Mouse (Mus musculus) bone marrow macrophage, adult 2 months (primary cell): ENCODE data around the gene Six2. TPM values are rescaled to one million over a fixed set of nuclear protein-coding genes. Genes with fewer than 3 reads are reported as not detected.

ENCODE experiments used
- H3K27ac ChIP-seq: 2 replicates; pipeline ENCODE4 v1.5.1; 2012; ENCODE audit warnings: low read depth, low read length; ENCODE audit not compliant: insufficient read depth
- H3K4me1 ChIP-seq: 2 replicates; pipeline ENCODE4 v1.6.1; 2012; ENCODE audit warnings: low read length; ENCODE audit not compliant: control insufficient read depth, insufficient read depth
- H3K4me3 ChIP-seq: 2 replicates; pipeline ENCODE4 v1.5.1; 2012; ENCODE audit warnings: mild to moderate bottlenecking, low read length, moderate library complexity; ENCODE audit not compliant: insufficient read depth
- CTCF ChIP-seq: IDR thresholded peaks from 2 replicates; pipeline ENCODE4 v1.5.1; 2012; ENCODE audit warnings: low read depth, mild to moderate bottlenecking, low read length, moderate library complexity
- POLR2A ChIP-seq: IDR thresholded peaks from 2 replicates; pipeline ENCODE4 v1.6.1; 2012; ENCODE audit warnings: mild to moderate bottlenecking, low read depth, low read length, borderline replicate concordance
- polyA plus RNA-seq: library from polyadenylated mRNA; stranded (reverse); fragments of >200 nt; gene quantifications from 2 replicates; pipeline ENCODE4 v1.2.4, GENCODE M21; 2012; ENCODE audit not compliant: missing spikeins, insufficient read depth, insufficient read length

Six2 gene
- polyA plus RNA-seq, 1 experiment, result not detected

GRCm38 (mm10) chr17:85714370-85714769 lies 26.3 kb upstream of the Six2 start:
- H3K27ac ChIP-seq, result no peak overlapping the region
- H3K4me1 ChIP-seq, result no peaks in the 10 kb centered on the region
- H3K4me3 ChIP-seq, result no peak overlapping the region
- TF ChIP-seq CTCF (no peak), POLR2A (no peak)

- Histone ChIP-seq H3K4me1 (no peaks in the 10 kb centered on the region), H3K27ac (no peak overlapping the region), H3K4me3 (no peak overlapping the region)
- no peak for TF ChIP-seq CTCF
- no peak for TF ChIP-seq POLR2A
Observed at GRCm38 (mm10) chr17:85712874-85713273, 24.8 kb upstream of the Six2 start.

- no peak overlapping the region for H3K4me3 ChIP-seq
- no peaks in the 10 kb centered on the region for H3K4me1 ChIP-seq
- TF ChIP-seq CTCF (no peak), POLR2A (no peak)
- H3K27ac ChIP-seq, result no peak overlapping the region
Observed at GRCm38 (mm10) chr17:85704369-85705260, 16.5 kb upstream of the Six2 start.

GRCm38 (mm10) chr17:85700028-85700427 lies 12.0 kb upstream of the Six2 start:
- Histone ChIP-seq H3K4me1 (no peaks in the 10 kb centered on the region), H3K4me3 (no peak overlapping the region), H3K27ac (no peak overlapping the region)
- TF ChIP-seq POLR2A (no peak), CTCF (no peak)

GRCm38 (mm10) chr17:85698643-85699042 lies 10.6 kb upstream of the Six2 start:
- TF ChIP-seq POLR2A (no peak), CTCF (no peak)
- Histone ChIP-seq H3K4me1 (no peaks in the 10 kb centered on the region), H3K27ac (no peak overlapping the region), H3K4me3 (no peak overlapping the region)

- no peak for TF ChIP-seq POLR2A
- TF ChIP-seq CTCF, result no peak
- no peaks in the 10 kb centered on the region for H3K4me1 ChIP-seq
- no peak overlapping the region for H3K4me3 ChIP-seq
- H3K27ac ChIP-seq, result no peak overlapping the region
Observed at GRCm38 (mm10) chr17:85697976-85698375, 9.9 kb upstream of the Six2 start.

GRCm38 (mm10) chr17:85694499-85694898 lies 6.4 kb upstream of the Six2 start:
- H3K27ac ChIP-seq, result no peak overlapping the region
- no peak overlapping the region for H3K4me3 ChIP-seq
- H3K4me1 ChIP-seq, result no peaks in the 10 kb centered on the region
- TF ChIP-seq POLR2A (no peak), CTCF (peak; percentile 34; the same call in 1 of the 2 replicates)

- TF ChIP-seq CTCF, result no peak
- TF ChIP-seq POLR2A, result no peak
- Histone ChIP-seq H3K4me3 (no peak overlapping the region), H3K4me1 (no peaks in the 10 kb centered on the region), H3K27ac (no peak overlapping the region)
Observed at GRCm38 (mm10) chr17:85693101-85693500, 5.0 kb upstream of the Six2 start.

GRCm38 (mm10) chr17:85692594-85692993 lies 4.5 kb upstream of the Six2 start:
- H3K4me3 ChIP-seq, result no peak overlapping the region
- no peaks in the 10 kb centered on the region for H3K4me1 ChIP-seq
- no peak overlapping the region for H3K27ac ChIP-seq
- TF ChIP-seq CTCF, result no peak
- TF ChIP-seq POLR2A, result no peak
